Mouse (Mus musculus): ENCODE measurements at regions not wholly inside any gene's neighbourhood (a gene's known extent, or its start where the extent isn't known, plus 50 kb on each side); places are given as distances from the start of the nearest gene placed in this dataset.

GRCm38 (mm10) chr3:53371910-53372309 lies 91.2 kb downstream of the Nhlrc3 start:
- H3K9me3 ChIP-seq (ENCODE audit: control insufficient read depth, low read length): peaks cover 5% of the 10 kb centered on the region
- TF ChIP-seq POLR2A (IDR thresholded peaks at IDR 0.05; ENCODE audit: borderline replicate concordance, extremely low read depth, insufficient read depth, insufficient read length): no peak
- H3K4me1 ChIP-seq (ENCODE audit: control insufficient read depth, insufficient read depth, low read length): peaks cover 10% of the 10 kb centered on the region; the same call in 1 of the 2 replicates
- WGBS: 68% methylated on average over 7 of the region's 7 CpGs
- no peaks in the 10 kb centered on the region for H3K36me3 ChIP-seq (ENCODE audit: control insufficient read depth, insufficient read depth, low read length)
- ATAC-seq (ENCODE audit: low FRiP score, low read depth) (no peak), DNase-seq (ENCODE audit: low spot score) (no peak)
- H3K4me3 ChIP-seq (replicated peaks; ENCODE audit: low read length): no peak overlapping the region
- no peak overlapping the region for H3K27ac ChIP-seq (replicated peaks; ENCODE audit: low read depth, low read length)
- no peaks in the 10 kb centered on the region for H3K27me3 ChIP-seq (ENCODE audit: control insufficient read depth, insufficient read depth, low read length)
- H3K9ac ChIP-seq (ENCODE audit: low read depth, low read length, severe bottlenecking): no peak overlapping the region
- no peak overlapping the region for H3K4me2 ChIP-seq (replicated peaks; ENCODE audit: low read depth, low read length, severe bottlenecking)

- no peak for DNase-seq (ENCODE audit: low spot score)
- H3K27ac ChIP-seq (replicated peaks; ENCODE audit: low read depth, low read length): no peak overlapping the region
- no peaks in the 10 kb centered on the region for H3K4me1 ChIP-seq (ENCODE audit: control insufficient read depth, insufficient read depth, low read length)
- H3K27me3 ChIP-seq (ENCODE audit: control insufficient read depth, insufficient read depth, low read length): no peaks in the 10 kb centered on the region
- WGBS: 90% methylated on average over 4 of the region's 4 CpGs
- H3K36me3 ChIP-seq (ENCODE audit: control insufficient read depth, insufficient read depth, low read length): no peaks in the 10 kb centered on the region
- ATAC-seq (ENCODE audit: low FRiP score, low read depth): no peak
- no peak overlapping the region for H3K9ac ChIP-seq (ENCODE audit: low read depth, low read length, severe bottlenecking)
- peaks cover 13% of the 10 kb centered on the region for H3K9me3 ChIP-seq (ENCODE audit: control insufficient read depth, low read length)
- H3K4me3 ChIP-seq (replicated peaks; ENCODE audit: low read length): no peak overlapping the region
- no peak overlapping the region for H3K4me2 ChIP-seq (replicated peaks; ENCODE audit: low read depth, low read length, severe bottlenecking)
- TF ChIP-seq POLR2A (IDR thresholded peaks at IDR 0.05; ENCODE audit: borderline replicate concordance, extremely low read depth, insufficient read depth, insufficient read length): no peak
These were observed 101.9 kb downstream of the Nhlrc3 start for GRCm38 (mm10) chr3:53361202-53361601.

GRCm38 (mm10) chr3:53353693-53354092 lies 109.4 kb downstream of the Nhlrc3 start:
- peak overlapping the region; percentile 38; the same call in 1 of the 2 replicates for H3K27ac ChIP-seq (replicated peaks; ENCODE audit: low read depth, low read length)
- WGBS: 16% methylated on average over 8 of the region's 8 CpGs
- no peak for TF ChIP-seq POLR2A (IDR thresholded peaks at IDR 0.05; ENCODE audit: borderline replicate concordance, extremely low read depth, insufficient read depth, insufficient read length)
- H3K27me3 ChIP-seq (ENCODE audit: control insufficient read depth, insufficient read depth, low read length): no peaks in the 10 kb centered on the region
- 0 out of 2 replicates have a peak overlapping the region, but pooled peaks have one; percentile 7 for H3K4me2 ChIP-seq (replicated peaks; ENCODE audit: low read depth, low read length, severe bottlenecking)
- no peaks in the 10 kb centered on the region for H3K36me3 ChIP-seq (ENCODE audit: control insufficient read depth, insufficient read depth, low read length)
- DNase-seq (ENCODE audit: low spot score) (peak; percentile 87), ATAC-seq (ENCODE audit: low FRiP score, low read depth) (peak; percentile 67; the same call in 1 of the 2 replicates)
- H3K9ac ChIP-seq (ENCODE audit: low read depth, low read length, severe bottlenecking): 0 out of 2 replicates have a peak overlapping the region, but pooled peaks have one; percentile 34
- H3K4me3 ChIP-seq (replicated peaks; ENCODE audit: low read length): no peak overlapping the region
- H3K9me3 ChIP-seq (ENCODE audit: control insufficient read depth, low read length): peaks cover 6% of the 10 kb centered on the region
- peaks cover 8% of the 10 kb centered on the region for H3K4me1 ChIP-seq (ENCODE audit: control insufficient read depth, insufficient read depth, low read length)

GRCm38 (mm10) chr3:53353282-53353681 lies 109.8 kb downstream of the Nhlrc3 start:
- Histone ChIP-seq H3K36me3 (ENCODE audit: control insufficient read depth, insufficient read depth, low read length) (no peaks in the 10 kb centered on the region), H3K4me1 (ENCODE audit: control insufficient read depth, insufficient read depth, low read length) (peaks cover 8% of the 10 kb centered on the region), H3K27me3 (ENCODE audit: control insufficient read depth, insufficient read depth, low read length) (no peaks in the 10 kb centered on the region), H3K9ac (ENCODE audit: low read depth, low read length, severe bottlenecking) (no peak overlapping the region), H3K9me3 (ENCODE audit: control insufficient read depth, low read length) (peaks cover 6% of the 10 kb centered on the region), H3K4me3 (replicated peaks; ENCODE audit: low read length) (no peak overlapping the region), H3K4me2 (replicated peaks; ENCODE audit: low read depth, low read length, severe bottlenecking) (no peak overlapping the region), H3K27ac (replicated peaks; ENCODE audit: low read depth, low read length) (no peak overlapping the region)
- 30% methylated on average over 7 of the region's 7 CpGs for WGBS
- no peak for TF ChIP-seq POLR2A (IDR thresholded peaks at IDR 0.05; ENCODE audit: borderline replicate concordance, extremely low read depth, insufficient read depth, insufficient read length)
- peak; percentile 63 for ATAC-seq (ENCODE audit: low FRiP score, low read depth)
- DNase-seq (ENCODE audit: low spot score): no peak

- DNase-seq (ENCODE audit: low spot score): no peak
- Histone ChIP-seq H3K9me3 (ENCODE audit: control insufficient read depth, low read length) (no peaks in the 10 kb centered on the region), H3K36me3 (ENCODE audit: control insufficient read depth, insufficient read depth, low read length) (no peaks in the 10 kb centered on the region), H3K4me3 (replicated peaks; ENCODE audit: low read length) (no peak overlapping the region), H3K27me3 (ENCODE audit: control insufficient read depth, insufficient read depth, low read length) (no peaks in the 10 kb centered on the region), H3K9ac (ENCODE audit: low read depth, low read length, severe bottlenecking) (no peak overlapping the region), H3K4me2 (replicated peaks; ENCODE audit: low read depth, low read length, severe bottlenecking) (no peak overlapping the region), H3K4me1 (ENCODE audit: control insufficient read depth, insufficient read depth, low read length) (peaks cover 9% of the 10 kb centered on the region; the same call in 1 of the 2 replicates), H3K27ac (replicated peaks; ENCODE audit: low read depth, low read length) (no peak overlapping the region)
- ATAC-seq (ENCODE audit: low FRiP score, low read depth): no peak
- TF ChIP-seq POLR2A (IDR thresholded peaks at IDR 0.05; ENCODE audit: borderline replicate concordance, extremely low read depth, insufficient read depth, insufficient read length): no peak
- 36% methylated on average over 6 of the region's 6 CpGs for WGBS
These were observed 119.5 kb downstream of the Nhlrc3 start for GRCm38 (mm10) chr3:53343638-53344037.
